Mouse (Mus musculus) MEL (cell line): ENCODE measurements at regions not wholly inside any gene's neighbourhood (a gene's known extent, or its start where the extent isn't known, plus 50 kb on each side); places are given as distances from the start of the nearest gene placed in this dataset.

Experiments used
- CTCF ChIP-seq, 3 experiments: IDR thresholded peaks in 2 of 3; conservative IDR thresholded peaks in 1 of 3; 2 replicates each; pipeline ENCODE4 v1.5.1; 2011 to 2012; ENCODE audit warnings: low read length in 3 of 3, low read depth in 2 of 3, mild to moderate bottlenecking in 2 of 3, improper control_type of control experiment in 1 of 3, inconsistent platforms in 1 of 3, mixed read lengths in 1 of 3, moderate library complexity in 1 of 3; ENCODE audit not compliant: control insufficient read depth in 1 of 3, insufficient read depth in 1 of 3, poor library complexity in 1 of 3, severe bottlenecking in 1 of 3
- EP300 ChIP-seq, 2 experiments: IDR thresholded peaks; 2 replicates each; pipeline ENCODE4 v1.6.1; 2011; ENCODE audit warnings: improper control_type of control experiment in 2 of 2, low read length in 2 of 2, low read depth in 1 of 2, mild to moderate bottlenecking in 1 of 2
- MYC ChIP-seq: IDR thresholded peaks from 2 replicates; pipeline ENCODE4 v1.6.1; 2011; ENCODE audit warnings: low read depth, mild to moderate bottlenecking, low read length, improper control_type of control experiment, moderate library complexity
- POLR2A ChIP-seq, 2 experiments: IDR thresholded peaks; 2 replicates each; pipeline ENCODE4 v1.6.1; 2011 to 2012; ENCODE audit warnings: low read length in 2 of 2, mild to moderate bottlenecking in 2 of 2, control low read depth in 1 of 2, improper control_type of control experiment in 1 of 2, low read depth in 1 of 2, moderate library complexity in 1 of 2; ENCODE audit not compliant: control insufficient read depth in 1 of 2, insufficient read depth in 1 of 2, poor library complexity in 1 of 2
- USF1 ChIP-seq: IDR thresholded peaks from 2 replicates; pipeline ENCODE4 v1.6.1; 2014; ENCODE audit warnings: low read depth, mild to moderate bottlenecking, inconsistent platforms, low read length, improper control_type of control experiment, moderate library complexity
- ZMIZ1 ChIP-seq: IDR thresholded peaks from 2 replicates; pipeline ENCODE4 v1.6.1; 2012; ENCODE audit warnings: low read depth, mild to moderate bottlenecking, inconsistent platforms, low read length, improper control_type of control experiment, moderate library complexity

DNA sequence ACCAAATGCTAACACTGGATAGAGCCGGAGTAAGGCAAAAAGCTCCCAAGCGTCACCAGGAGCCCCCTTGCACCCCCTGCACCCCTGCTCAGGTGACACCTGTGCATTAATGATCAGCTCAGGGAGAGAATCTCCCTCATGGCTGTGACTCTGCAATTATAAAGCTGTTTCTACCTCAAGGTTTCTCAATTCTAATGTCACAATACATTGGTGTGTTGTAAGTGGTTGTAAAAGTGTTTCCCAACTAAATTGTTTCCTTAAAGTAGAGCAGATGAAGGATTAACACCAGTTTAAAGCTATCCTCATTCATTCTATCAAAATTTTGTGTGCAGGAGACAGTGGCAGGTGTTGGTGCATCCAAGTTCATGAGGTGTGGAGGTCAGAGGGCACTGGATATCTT, 65.6 kb upstream of the Rbms1 start:
- TF ChIP-seq USF1, result no peak
- TF ChIP-seq CTCF (IDR thresholded peaks at IDR 0.05 in 2 of 3, conservative IDR thresholded peaks at IDR 0.05 in 1 of 3; ENCODE audit: control insufficient read depth in 1 of 3, insufficient read depth in 1 of 3, low read depth in 2 of 3, low read length in 3 of 3, poor library complexity in 1 of 3, severe bottlenecking in 1 of 3), result no peak
- no peak for TF ChIP-seq POLR2A (IDR thresholded peaks at IDR 0.05; ENCODE audit: control insufficient read depth in 1 of 2, insufficient read depth in 1 of 2, low read depth in 1 of 2, low read length in 2 of 2, poor library complexity in 1 of 2)
- no peak for TF ChIP-seq ZMIZ1
- no peak for TF ChIP-seq MYC
- no peak for TF ChIP-seq EP300 (IDR thresholded peaks at IDR 0.05; ENCODE audit: low read depth in 1 of 2, low read length in 2 of 2)
